Mouse (Mus musculus): ENCODE measurements at regions not wholly inside any gene's neighbourhood (a gene's known extent, or its start where the extent isn't known, plus 50 kb on each side); places are given as distances from the start of the nearest gene placed in this dataset.

DNA sequence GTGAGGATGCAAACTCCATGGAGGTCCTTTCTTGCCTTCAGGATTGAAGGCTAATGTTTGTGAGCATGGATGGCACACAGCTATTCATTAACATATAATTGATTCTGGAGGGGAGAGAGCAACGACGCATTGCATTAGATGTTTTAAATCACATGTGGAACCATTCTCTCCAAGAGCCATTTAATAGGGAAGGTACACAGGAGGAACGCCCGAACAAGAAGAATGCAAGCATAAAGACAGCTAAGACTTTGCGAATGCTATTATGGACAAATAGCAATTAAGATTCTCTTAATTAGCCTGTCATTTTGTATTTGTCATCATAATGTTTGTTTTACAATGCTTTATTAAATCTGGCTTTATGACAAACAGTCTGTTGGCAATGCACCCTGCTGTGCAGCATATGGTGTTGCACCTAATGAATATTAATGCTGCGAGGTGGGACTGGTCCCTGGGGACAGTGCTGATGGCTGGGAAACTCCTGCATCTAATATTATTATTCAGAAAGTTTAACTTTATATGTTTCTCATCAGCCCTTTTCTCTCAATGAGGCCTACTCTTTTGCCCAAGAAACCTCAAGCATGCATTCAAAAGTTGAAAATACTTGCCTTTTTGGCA, 497.5 kb downstream of the Pros1 start:
- no peak overlapping the region for H3K4me2 ChIP-seq (ENCODE audit: low read depth, low read length)
- ATAC-seq (ENCODE audit: insufficient read depth, low read depth) (no peak), DNase-seq (ENCODE audit: low spot score) (no peak)
- H3K27ac ChIP-seq (ENCODE audit: low read depth), result no peak overlapping the region
- no peak overlapping the region for H3K4me3 ChIP-seq (ENCODE audit: low read depth, low read length)
- WGBS, result 86% methylated on average over 6 of the region's 6 CpGs
- H3K9me3 ChIP-seq (replicated peaks; ENCODE audit: control insufficient read depth, low read length), result no peaks in the 10 kb centered on the region
- H3K4me1 ChIP-seq (ENCODE audit: control insufficient read depth, insufficient read depth), result no peaks in the 10 kb centered on the region
- H3K9ac ChIP-seq (replicated peaks; ENCODE audit: low read depth, low read length), result no peak overlapping the region
- no peaks in the 10 kb centered on the region for H3K27me3 ChIP-seq (ENCODE audit: control insufficient read depth, insufficient read depth, low read length)
- no peak for TF ChIP-seq EP300 (IDR thresholded peaks at IDR 0.05; ENCODE audit: low read depth)
- no peak for TF ChIP-seq CTCF (IDR thresholded peaks at IDR 0.05; ENCODE audit: low read depth)
- no peaks in the 10 kb centered on the region for H3K36me3 ChIP-seq (replicated peaks; ENCODE audit: control insufficient read depth, insufficient read depth, low read length)

DNA sequence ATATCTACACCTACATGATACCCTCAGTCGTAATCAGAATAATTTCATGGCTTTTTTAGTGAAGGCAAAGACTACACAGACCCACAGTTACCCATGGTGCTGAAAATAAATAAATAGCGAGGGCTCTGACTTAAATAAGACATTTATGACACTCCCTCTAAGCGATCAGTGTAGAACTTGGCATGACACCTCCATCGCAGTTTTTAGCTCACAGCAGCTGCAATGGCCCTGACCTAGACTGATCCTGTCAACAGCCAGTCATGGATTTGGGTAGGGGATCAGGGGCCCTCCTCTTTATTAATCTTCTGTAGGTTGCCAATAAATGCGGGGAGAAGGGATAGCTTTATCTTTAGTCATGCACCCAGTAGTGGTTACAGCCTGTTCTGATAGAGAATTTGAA, 494.1 kb downstream of the Epha3 start:
- no peak overlapping the region for H3K4me3 ChIP-seq (ENCODE audit: low read depth, low read length)
- no peak overlapping the region for H3K27ac ChIP-seq (ENCODE audit: low read depth)
- H3K4me2 ChIP-seq (ENCODE audit: low read depth, low read length), result no peak overlapping the region
- no peaks in the 10 kb centered on the region for H3K27me3 ChIP-seq (ENCODE audit: control insufficient read depth, insufficient read depth, low read length)
- H3K9me3 ChIP-seq (replicated peaks; ENCODE audit: control insufficient read depth, low read length), result no peaks in the 10 kb centered on the region
- H3K4me1 ChIP-seq (ENCODE audit: control insufficient read depth, insufficient read depth), result no peaks in the 10 kb centered on the region
- 72% methylated on average over 5 of the region's 5 CpGs for WGBS
- H3K9ac ChIP-seq (replicated peaks; ENCODE audit: low read depth, low read length), result no peak overlapping the region
- TF ChIP-seq EP300 (IDR thresholded peaks at IDR 0.05; ENCODE audit: low read depth) (no peak), CTCF (IDR thresholded peaks at IDR 0.05; ENCODE audit: low read depth) (no peak)
- ATAC-seq (ENCODE audit: insufficient read depth, low read depth), result no peak
- no peak for DNase-seq (ENCODE audit: low spot score)
- H3K36me3 ChIP-seq (replicated peaks; ENCODE audit: control insufficient read depth, insufficient read depth, low read length), result no peaks in the 10 kb centered on the region

DNA sequence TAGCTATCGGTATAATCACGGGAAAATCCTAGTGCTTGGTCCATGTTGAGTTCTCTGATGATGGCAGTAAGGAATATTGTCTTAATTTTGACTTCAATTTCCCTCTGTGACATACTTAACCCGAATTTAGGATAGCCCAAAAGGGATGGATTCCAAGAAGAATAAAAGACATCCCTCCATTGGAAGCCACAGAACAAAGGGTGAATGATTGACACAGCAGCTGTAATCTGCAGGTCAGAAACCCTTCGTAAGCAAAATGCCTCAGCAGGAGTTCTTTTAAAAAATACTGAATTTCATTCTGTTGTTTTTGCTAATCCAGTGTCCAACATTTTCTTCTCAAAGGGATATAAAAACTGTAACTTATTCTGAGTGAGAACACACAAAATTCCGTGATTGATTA, 492.7 kb downstream of the Epha3 start:
- H3K27me3 ChIP-seq (ENCODE audit: control insufficient read depth, insufficient read depth, low read length), result no peaks in the 10 kb centered on the region
- H3K4me3 ChIP-seq (ENCODE audit: low read depth, low read length), result no peak overlapping the region
- no peak overlapping the region for H3K4me2 ChIP-seq (ENCODE audit: low read depth, low read length)
- WGBS, result 63% methylated on average over 5 of the region's 5 CpGs
- ATAC-seq (ENCODE audit: insufficient read depth, low read depth) (no peak), DNase-seq (ENCODE audit: low spot score) (no peak)
- no peak overlapping the region for H3K27ac ChIP-seq (ENCODE audit: low read depth)
- H3K9me3 ChIP-seq (replicated peaks; ENCODE audit: control insufficient read depth, low read length), result no peaks in the 10 kb centered on the region
- TF ChIP-seq EP300 (IDR thresholded peaks at IDR 0.05; ENCODE audit: low read depth) (no peak), CTCF (IDR thresholded peaks at IDR 0.05; ENCODE audit: low read depth) (no peak)
- H3K4me1 ChIP-seq (ENCODE audit: control insufficient read depth, insufficient read depth), result no peaks in the 10 kb centered on the region
- no peak overlapping the region for H3K9ac ChIP-seq (replicated peaks; ENCODE audit: low read depth, low read length)
- H3K36me3 ChIP-seq (replicated peaks; ENCODE audit: control insufficient read depth, insufficient read depth, low read length), result no peaks in the 10 kb centered on the region

DNA sequence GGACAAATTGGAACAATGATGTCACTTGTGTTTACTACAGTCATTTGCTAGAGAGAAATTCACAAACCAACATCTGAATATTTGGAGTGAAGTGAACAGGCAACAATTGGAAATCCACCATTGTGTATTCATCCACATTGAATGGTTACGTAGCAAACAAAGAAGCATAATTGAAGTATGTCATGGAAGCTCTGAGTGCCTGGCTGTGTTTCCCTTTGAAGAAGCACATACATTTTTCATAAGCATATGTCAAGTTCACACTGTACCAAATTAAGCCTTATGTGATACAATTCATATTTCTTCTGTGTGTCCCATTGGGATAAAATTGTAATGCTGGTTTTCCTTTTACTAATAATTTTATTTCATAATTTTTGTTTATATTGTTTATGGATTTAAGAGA, 459.0 kb downstream of the Epha3 start:
- WGBS, result 97% methylated on average over 1 of the region's 1 CpGs
- no peak for TF ChIP-seq EP300 (IDR thresholded peaks at IDR 0.05; ENCODE audit: low read depth)
- no peak for TF ChIP-seq CTCF (IDR thresholded peaks at IDR 0.05; ENCODE audit: low read depth)
- Histone ChIP-seq H3K9ac (replicated peaks; ENCODE audit: low read depth, low read length) (no peak overlapping the region), H3K9me3 (replicated peaks; ENCODE audit: control insufficient read depth, low read length) (no peaks in the 10 kb centered on the region), H3K4me3 (ENCODE audit: low read depth, low read length) (no peak overlapping the region), H3K4me2 (ENCODE audit: low read depth, low read length) (no peak overlapping the region), H3K4me1 (ENCODE audit: control insufficient read depth, insufficient read depth) (no peaks in the 10 kb centered on the region), H3K27me3 (ENCODE audit: control insufficient read depth, insufficient read depth, low read length) (no peaks in the 10 kb centered on the region), H3K27ac (ENCODE audit: low read depth) (no peak overlapping the region), H3K36me3 (replicated peaks; ENCODE audit: control insufficient read depth, insufficient read depth, low read length) (no peaks in the 10 kb centered on the region)
- no peak for ATAC-seq (ENCODE audit: insufficient read depth, low read depth)
- no peak for DNase-seq (ENCODE audit: low spot score)

DNA sequence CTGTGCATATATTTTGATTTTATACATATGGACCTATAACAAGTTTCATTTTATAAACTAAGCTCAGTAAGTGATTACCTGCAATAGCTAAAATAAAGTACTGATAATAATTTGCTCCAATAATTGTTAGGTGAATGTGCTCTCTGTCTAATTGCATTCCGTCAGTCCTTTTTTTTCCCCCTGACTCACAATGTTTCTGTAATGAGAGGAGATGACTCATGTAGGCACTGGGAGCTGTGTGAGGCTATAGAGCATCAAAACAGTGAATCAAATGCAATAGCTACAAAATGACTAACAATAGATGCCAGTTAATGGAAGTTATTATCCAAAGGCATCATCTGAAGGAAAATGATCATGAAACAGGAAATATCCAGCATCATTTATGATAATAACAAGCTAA, 451.3 kb downstream of the Epha3 start:
- WGBS, result 75% methylated on average over 1 of the region's 1 CpGs

DNA sequence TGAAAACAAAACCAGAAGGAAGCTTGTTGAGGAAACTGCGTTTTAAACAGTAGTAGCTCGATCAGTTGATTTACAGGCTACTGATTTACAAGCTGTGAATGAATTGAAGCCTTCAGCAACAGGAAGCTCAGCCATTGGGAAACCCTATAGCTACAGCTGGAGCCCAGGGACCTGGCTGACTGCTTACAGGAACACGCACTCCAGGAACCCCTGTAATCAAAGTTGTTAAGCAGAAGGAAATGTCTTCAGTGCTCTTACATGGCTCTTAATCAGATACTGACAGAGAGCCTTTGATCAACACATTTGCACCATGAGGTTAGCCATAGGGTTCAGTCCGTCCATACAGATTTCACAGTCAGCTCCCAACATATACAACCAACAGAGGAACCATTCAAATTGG, 411.7 kb downstream of the Epha3 start:
- no peak for ATAC-seq (ENCODE audit: insufficient read depth, low read depth)

More for the DNA sequence above, 451.3 kb downstream of the Epha3 start:
- Histone ChIP-seq H3K9ac (replicated peaks; ENCODE audit: low read depth, low read length) (no peak overlapping the region), H3K4me3 (ENCODE audit: low read depth, low read length) (no peak overlapping the region), H3K4me1 (ENCODE audit: control insufficient read depth, insufficient read depth) (no peaks in the 10 kb centered on the region), H3K9me3 (replicated peaks; ENCODE audit: control insufficient read depth, low read length) (no peaks in the 10 kb centered on the region), H3K27me3 (ENCODE audit: control insufficient read depth, insufficient read depth, low read length) (no peaks in the 10 kb centered on the region), H3K4me2 (ENCODE audit: low read depth, low read length) (no peak overlapping the region), H3K27ac (ENCODE audit: low read depth) (no peak overlapping the region), H3K36me3 (replicated peaks; ENCODE audit: control insufficient read depth, insufficient read depth, low read length) (no peaks in the 10 kb centered on the region)
- DNase-seq (ENCODE audit: low spot score) (no peak), ATAC-seq (ENCODE audit: insufficient read depth, low read depth) (no peak)
- no peak for TF ChIP-seq CTCF (IDR thresholded peaks at IDR 0.05; ENCODE audit: low read depth)
- TF ChIP-seq EP300 (IDR thresholded peaks at IDR 0.05; ENCODE audit: low read depth), result no peak

More for the DNA sequence above, 411.7 kb downstream of the Epha3 start:
- TF ChIP-seq EP300 (IDR thresholded peaks at IDR 0.05; ENCODE audit: low read depth) (no peak), CTCF (IDR thresholded peaks at IDR 0.05; ENCODE audit: low read depth) (no peak)
- Histone ChIP-seq H3K4me2 (ENCODE audit: low read depth, low read length) (no peak overlapping the region), H3K36me3 (replicated peaks; ENCODE audit: control insufficient read depth, insufficient read depth, low read length) (no peaks in the 10 kb centered on the region), H3K9ac (replicated peaks; ENCODE audit: low read depth, low read length) (no peak overlapping the region), H3K4me3 (ENCODE audit: low read depth, low read length) (no peak overlapping the region), H3K27ac (ENCODE audit: low read depth) (no peak overlapping the region), H3K27me3 (ENCODE audit: control insufficient read depth, insufficient read depth, low read length) (no peaks in the 10 kb centered on the region), H3K4me1 (ENCODE audit: control insufficient read depth, insufficient read depth) (no peaks in the 10 kb centered on the region), H3K9me3 (replicated peaks; ENCODE audit: control insufficient read depth, low read length) (no peaks in the 10 kb centered on the region)
- no peak for DNase-seq (ENCODE audit: low spot score)
- WGBS, result 50% methylated on average over 4 of the region's 4 CpGs
